Mouse (Mus musculus) limb, embryonic 14.5 days (tissue): ENCODE data around the gene Fras1. TPM values are rescaled to one million over a fixed set of nuclear protein-coding genes. Genes with fewer than 3 reads are reported as not detected.

ENCODE experiments used
- ATAC-seq: fragments of 200-750 bp; cut with Nextera tagmentation; 2 replicates; pipeline ENCODE4 v1.8.0; 2017; ENCODE audit warnings: low read depth, moderate number of reproducible peaks, moderate TSS enrichment; ENCODE audit not compliant: low FRiP score
- DNase-seq: peaks from one replicate; pipeline ENCODE4 v3.0.0-alpha.2; 2015; ENCODE audit warnings: low spot score
- H3K27ac ChIP-seq: fragments of 300-500 bp; sonication (generic); replicated peaks from 2 replicates; pipeline ENCODE4 v1.5.1; 2014; ENCODE audit warnings: low read depth, mild to moderate bottlenecking, low read length, moderate library complexity, mixed read lengths
- H3K27me3 ChIP-seq: fragments of 300-500 bp; sonication (generic); 2 replicates; pipeline ENCODE4 v1.6.1; 2014; ENCODE audit warnings: low read length, mixed read lengths; ENCODE audit not compliant: control insufficient read depth, insufficient read depth
- H3K36me3 ChIP-seq: fragments of 300-500 bp; sonication (generic); 2 replicates; pipeline ENCODE4 v1.6.1; 2014; ENCODE audit warnings: mild to moderate bottlenecking, low read length, moderate library complexity, mixed read lengths; ENCODE audit not compliant: control insufficient read depth, insufficient read depth
- H3K4me1 ChIP-seq: fragments of 300-500 bp; sonication (generic); 2 replicates; pipeline ENCODE4 v1.6.1; 2014; ENCODE audit warnings: antibody characterized with exemption, low read length, mixed read lengths; ENCODE audit not compliant: control insufficient read depth, insufficient read depth
- H3K4me2 ChIP-seq: fragments of 300-500 bp; sonication (generic); replicated peaks from 2 replicates; pipeline ENCODE4 v1.6.1; 2014; ENCODE audit warnings: low read depth, mild to moderate bottlenecking, low read length, moderate library complexity; ENCODE audit not compliant: severe bottlenecking
- H3K4me3 ChIP-seq: fragments of 300-500 bp; sonication (generic); replicated peaks from 2 replicates; pipeline ENCODE4 v1.5.1; 2014; ENCODE audit warnings: low read length
- H3K9ac ChIP-seq: fragments of 300-500 bp; sonication (generic); 2 replicates; pipeline ENCODE4 v1.6.1; 2014; ENCODE audit warnings: mild to moderate bottlenecking, low read depth, low read length, moderate library complexity; ENCODE audit not compliant: severe bottlenecking
- H3K9me3 ChIP-seq: fragments of 300-500 bp; sonication (generic); 2 replicates; pipeline ENCODE4 v1.6.1; 2016; ENCODE audit warnings: low read length; ENCODE audit not compliant: control insufficient read depth
- POLR2A ChIP-seq: fragments of 200-500 bp; IDR thresholded peaks from 2 replicates; pipeline ENCODE4 v1.8.0; 2012; ENCODE audit warnings: inconsistent platforms, mild to moderate bottlenecking, moderate library complexity, borderline replicate concordance; ENCODE audit not compliant: insufficient read depth, insufficient read length; ENCODE audit errors: extremely low read depth
- WGBS: fragments of 180-500 bp; shearing (Covaris S2); extraction: QIAGEN DNeasy Blood & Tissue Kit; methylation state at CpG from one replicate; pipeline ENCODE4 v1.1.7; 2014; 5-methylcytosine and 5-hydroxymethylcytosine counted together
- polyA plus RNA-seq, 2 experiments: library from polyadenylated mRNA; depleted of rRNA in 1 of 2; stranded (reverse) in 1 of 2; unstranded in 1 of 2; fragments of >200 nt; fragmentation: Nextera tagmentation in 1 of 2; extraction: Ambion mirVana in 1 of 2; gene quantifications; 2 replicates each; pipeline versions ENCODE4 v1.2.1 to v1.2.3; 2012 to 2014

The Fras1 gene
- polyA plus RNA-seq, 2 experiments, result 10.5 to 30.5 TPM

DNA sequence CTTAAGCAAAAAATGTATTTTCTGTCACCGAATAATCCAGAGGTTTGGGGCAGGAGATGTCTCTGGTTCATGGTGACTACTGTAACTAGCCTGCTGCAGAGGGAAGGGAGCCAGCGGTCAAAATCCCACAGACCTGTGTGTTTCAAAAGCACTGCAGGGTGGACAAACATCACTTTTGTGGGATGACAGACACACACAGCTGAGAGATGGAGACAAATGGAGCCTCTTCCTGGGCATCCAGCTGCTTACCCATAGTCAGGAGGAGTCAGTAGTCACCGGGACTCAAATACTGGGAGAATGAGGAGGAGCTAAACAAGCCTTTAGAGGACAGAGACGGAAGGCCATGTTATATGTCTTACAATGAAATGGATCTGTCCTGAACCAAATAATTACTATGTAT lies 343.9 kb downstream of the Fras1 start:
- H3K4me3 ChIP-seq, result no peak overlapping the region
- no peaks in the 10 kb centered on the region for H3K4me1 ChIP-seq
- H3K27ac ChIP-seq, result no peak overlapping the region
- no peak overlapping the region for H3K4me2 ChIP-seq
- H3K9me3 ChIP-seq, result no peaks in the 10 kb centered on the region
- DNase-seq, result no peak
- ATAC-seq, result no peak
- 92% methylated on average over 4 of the region's 4 CpGs for WGBS
- no peaks in the 10 kb centered on the region for H3K27me3 ChIP-seq
- no peak overlapping the region for H3K9ac ChIP-seq
- H3K36me3 ChIP-seq, result no peaks in the 10 kb centered on the region
- TF ChIP-seq POLR2A, result no peak

DNA sequence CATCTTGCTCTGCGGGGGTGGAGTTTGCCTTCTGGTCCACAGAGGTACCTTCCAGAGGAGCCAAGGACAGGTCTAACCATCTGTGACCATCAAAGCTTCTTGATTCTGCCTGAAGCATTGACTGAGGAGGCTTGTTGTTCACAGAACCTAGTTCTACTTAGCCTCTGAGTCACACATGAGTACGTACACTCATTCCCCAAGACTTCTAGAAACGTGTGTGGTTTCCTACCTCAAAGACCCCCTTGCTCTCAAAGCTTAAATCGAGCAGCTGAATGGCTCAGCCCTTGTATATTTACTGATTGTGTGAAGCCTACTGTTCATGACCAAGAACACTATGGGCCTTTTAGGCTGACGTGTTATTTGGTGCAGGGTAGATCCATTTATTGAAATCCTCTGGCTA lies 344.8 kb downstream of the Fras1 start:
- 84% methylated on average over 5 of the region's 5 CpGs for WGBS
- Histone ChIP-seq H3K27me3 (no peaks in the 10 kb centered on the region), H3K9me3 (no peaks in the 10 kb centered on the region), H3K27ac (no peak overlapping the region), H3K4me1 (no peaks in the 10 kb centered on the region), H3K36me3 (no peaks in the 10 kb centered on the region), H3K4me3 (no peak overlapping the region), H3K9ac (no peak overlapping the region), H3K4me2 (no peak overlapping the region)
- no peak for TF ChIP-seq POLR2A
- ATAC-seq (no peak), DNase-seq (no peak)

DNA sequence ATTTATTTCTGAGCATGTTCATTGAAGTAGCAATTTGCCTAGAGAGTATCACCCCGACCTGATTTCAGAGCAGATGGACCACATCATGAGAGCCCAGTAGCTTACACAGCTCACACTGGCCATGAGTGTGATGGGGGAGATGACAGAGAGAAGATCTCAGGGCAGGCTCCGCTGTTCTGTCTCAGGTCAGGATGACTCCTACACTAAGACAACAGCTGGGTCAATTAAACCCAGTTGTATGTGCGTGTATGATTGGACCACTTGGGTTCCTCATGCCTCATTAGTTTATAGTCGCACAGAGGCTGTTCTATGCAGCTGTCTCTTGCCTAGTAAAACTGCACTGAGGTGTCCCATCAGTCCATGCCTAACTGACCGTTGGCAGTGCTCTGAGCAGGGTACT lies 345.5 kb downstream of the Fras1 start:
- DNase-seq (no peak), ATAC-seq (no peak)
- H3K9me3 ChIP-seq, result no peaks in the 10 kb centered on the region
- no peak for TF ChIP-seq POLR2A
- H3K4me2 ChIP-seq, result no peak overlapping the region
- no peaks in the 10 kb centered on the region for H3K27me3 ChIP-seq
- H3K4me3 ChIP-seq, result no peak overlapping the region
- no peaks in the 10 kb centered on the region for H3K36me3 ChIP-seq
- no peaks in the 10 kb centered on the region for H3K4me1 ChIP-seq
- H3K27ac ChIP-seq, result no peak overlapping the region
- 92% methylated on average over 5 of the region's 5 CpGs for WGBS
- H3K9ac ChIP-seq, result no peak overlapping the region

DNA sequence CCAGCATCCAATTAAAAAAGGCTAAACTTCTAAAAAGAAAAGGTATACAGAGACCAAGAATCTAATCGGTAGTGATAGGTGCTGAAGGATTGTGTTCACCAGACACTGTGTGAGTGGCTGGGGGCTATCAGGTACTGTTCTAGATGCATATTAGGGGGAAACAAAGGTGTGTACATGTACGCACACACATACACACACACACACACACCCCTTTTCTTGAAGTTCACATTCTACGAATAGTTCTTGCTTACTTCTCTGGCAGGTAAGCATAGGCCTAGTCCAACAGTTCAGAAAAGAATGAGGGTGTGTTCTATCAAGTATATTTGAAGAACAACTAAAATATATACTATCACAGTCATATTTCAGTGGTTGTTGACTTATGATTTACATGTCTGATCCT lies 348.9 kb downstream of the Fras1 start:
- Histone ChIP-seq H3K4me2 (no peak overlapping the region), H3K4me1 (no peaks in the 10 kb centered on the region), H3K9me3 (no peaks in the 10 kb centered on the region), H3K36me3 (no peaks in the 10 kb centered on the region), H3K27ac (no peak overlapping the region), H3K4me3 (no peak overlapping the region), H3K27me3 (no peaks in the 10 kb centered on the region), H3K9ac (no peak overlapping the region)
- WGBS, result 68% methylated on average over 3 of the region's 3 CpGs
- ATAC-seq, result no peak
- no peak for DNase-seq
- TF ChIP-seq POLR2A, result no peak

DNA sequence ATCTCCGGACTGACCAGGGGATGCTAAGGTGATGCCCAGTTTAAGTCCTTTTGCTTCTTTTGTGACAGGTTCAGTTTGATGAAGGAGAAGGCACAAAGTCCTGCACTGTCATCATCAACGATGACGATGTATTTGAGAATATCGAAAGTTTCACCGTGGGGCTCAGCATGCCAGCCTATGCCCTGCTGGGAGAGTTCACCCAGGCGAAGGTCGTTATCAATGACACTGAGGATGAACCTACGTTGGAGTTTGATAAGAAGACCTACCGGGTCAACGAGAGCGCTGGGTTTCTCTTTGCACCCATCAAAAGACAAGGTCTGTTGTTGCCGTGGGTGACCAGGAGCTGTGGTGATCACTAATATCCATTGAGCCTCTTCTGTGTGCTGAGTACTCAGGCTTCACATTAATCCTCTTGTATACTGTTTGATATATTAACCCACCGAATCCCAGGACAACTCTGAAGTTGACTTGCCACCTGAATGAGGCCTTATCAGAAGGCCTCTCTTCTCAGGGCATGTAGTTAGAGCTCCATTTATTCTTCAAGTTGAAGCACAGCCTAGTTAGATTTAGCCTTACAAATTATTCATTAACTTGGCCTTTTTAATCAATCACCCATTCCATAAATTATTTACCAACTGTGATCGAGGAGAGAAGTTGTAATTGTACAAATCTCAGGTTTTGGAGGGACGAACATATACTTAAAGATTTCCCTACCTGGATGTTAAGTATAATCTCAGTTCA lies 365.6 kb downstream of the Fras1 start:
- no peak overlapping the region for H3K4me3 ChIP-seq

More for the DNA sequence above, 365.6 kb downstream of the Fras1 start:
- Histone ChIP-seq H3K9ac (no peak overlapping the region), H3K27ac (no peak overlapping the region), H3K27me3 (no peaks in the 10 kb centered on the region), H3K36me3 (peaks cover 3% of the 10 kb centered on the region), H3K4me2 (no peak overlapping the region), H3K4me1 (no peaks in the 10 kb centered on the region), H3K9me3 (no peaks in the 10 kb centered on the region)
- ATAC-seq (no peak), DNase-seq (no peak)
- no peak for TF ChIP-seq POLR2A
- 95% methylated on average over 15 of the region's 15 CpGs for WGBS
